Mouse (Mus musculus): Measurements from ENCODE around the gene Htra3. TPM values are rescaled to one million over a fixed set of nuclear protein-coding genes. Genes with fewer than 3 reads are reported as not detected.
A peak's percentile ranks its signal among the peaks of the same experiment; 100 is the strongest.

Htra3 gene
- polyA plus RNA-seq, 1 experiment from 2014 or later = 53.5 TPM

DNA sequence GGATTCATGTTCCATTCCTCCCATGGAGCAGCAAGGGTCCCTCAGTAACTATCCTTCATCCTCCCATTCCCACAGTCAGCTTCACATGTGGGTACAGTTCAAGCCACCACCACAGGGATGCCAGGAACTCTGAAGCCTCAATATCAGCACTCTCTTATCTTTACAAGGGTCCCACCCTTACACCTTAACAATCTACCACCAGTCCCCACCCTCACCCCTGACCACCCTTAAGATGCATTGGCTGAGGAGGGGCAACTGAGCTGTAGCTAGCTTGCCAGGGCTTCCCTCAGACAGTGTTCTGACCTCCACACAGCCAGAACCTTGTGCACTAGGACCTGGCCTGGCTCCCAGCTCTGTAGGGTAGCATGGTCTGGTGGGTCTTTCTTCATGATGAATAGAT is 39.8 kb upstream of the Htra3 start:
- ATAC-seq = no peak
- Histone ChIP-seq H3K9me3 (ENCODE audit: control insufficient read depth, low read length) (no peaks in the 10 kb centered on the region), H3K27ac (ENCODE audit: low read length) (peak overlapping the region; percentile 71), H3K4me1 (ENCODE audit: control insufficient read depth, insufficient read depth, low read length) (peaks cover 49% of the 10 kb centered on the region), H3K36me3 (ENCODE audit: control insufficient read depth, insufficient read depth, low read length) (no peaks in the 10 kb centered on the region), H3K27me3 (replicated peaks; ENCODE audit: control insufficient read depth, insufficient read depth, low read length) (no peaks in the 10 kb centered on the region), H3K4me3 (ENCODE audit: low read length) (no peak overlapping the region), H3K9ac (ENCODE audit: low read depth, low read length) (no peak overlapping the region), H3K4me2 (ENCODE audit: low read depth, low read length) (no peak overlapping the region)

DNA sequence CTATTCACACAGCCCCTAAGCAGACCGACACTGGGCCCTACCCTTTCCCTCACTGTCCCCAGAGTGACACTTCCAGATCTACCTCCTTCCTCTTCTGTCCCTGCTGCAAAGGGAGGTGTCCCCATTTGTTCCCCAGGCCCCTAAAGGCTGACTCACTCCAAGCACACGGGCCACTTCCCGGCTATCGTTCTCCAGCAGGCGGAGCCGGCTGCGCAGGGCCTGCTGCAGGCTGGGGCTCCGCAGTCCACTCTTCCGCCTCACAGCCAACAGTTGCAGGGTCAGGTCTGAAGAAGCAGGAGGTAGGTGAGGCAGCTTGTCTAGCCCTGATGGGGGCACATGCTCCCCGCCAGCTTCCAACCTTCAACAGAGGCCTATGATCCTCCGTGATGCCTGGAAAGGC is 39.2 kb upstream of the Htra3 start:
- Histone ChIP-seq H3K27me3 (replicated peaks; ENCODE audit: control insufficient read depth, insufficient read depth, low read length) (no peaks in the 10 kb centered on the region), H3K27ac (ENCODE audit: low read length) (peak overlapping the region; percentile 71), H3K4me3 (ENCODE audit: low read length) (no peak overlapping the region), H3K4me1 (ENCODE audit: control insufficient read depth, insufficient read depth, low read length) (peaks cover 49% of the 10 kb centered on the region), H3K9ac (ENCODE audit: low read depth, low read length) (peak overlapping the region; percentile 17; the same call in 1 of the 2 replicates), H3K4me2 (ENCODE audit: low read depth, low read length) (no peak overlapping the region), H3K36me3 (ENCODE audit: control insufficient read depth, insufficient read depth, low read length) (no peaks in the 10 kb centered on the region), H3K9me3 (ENCODE audit: control insufficient read depth, low read length) (no peaks in the 10 kb centered on the region)
- 54% methylated on average over 11 of the region's 11 CpGs for WGBS
- peak; percentile 27 for ATAC-seq

DNA sequence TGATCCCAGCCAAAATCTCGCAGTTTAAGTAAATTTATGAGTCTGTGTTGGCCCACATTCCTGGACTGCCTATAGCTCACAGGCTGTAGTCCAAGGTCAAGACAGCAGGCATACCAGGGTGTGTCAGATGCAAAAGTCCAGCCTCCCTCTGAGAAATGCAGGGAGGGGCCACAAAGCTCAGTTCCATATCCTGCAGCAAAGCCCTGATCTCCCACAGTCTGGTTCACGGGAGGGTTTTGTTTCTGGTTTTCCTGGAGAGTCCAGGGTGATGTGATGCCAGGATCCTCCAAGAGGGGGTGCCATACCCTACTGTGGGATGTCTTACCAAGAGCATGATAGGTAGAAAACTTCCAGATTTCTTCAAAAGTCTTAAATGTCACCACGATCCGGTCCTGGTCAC is 38.4 kb upstream of the Htra3 start:
- Histone ChIP-seq H3K4me2 (ENCODE audit: low read depth, low read length) (no peak overlapping the region), H3K27me3 (replicated peaks; ENCODE audit: control insufficient read depth, insufficient read depth, low read length) (no peaks in the 10 kb centered on the region), H3K9ac (ENCODE audit: low read depth, low read length) (peak overlapping the region; percentile 17; the same call in 1 of the 2 replicates), H3K36me3 (ENCODE audit: control insufficient read depth, insufficient read depth, low read length) (no peaks in the 10 kb centered on the region), H3K9me3 (ENCODE audit: control insufficient read depth, low read length) (no peaks in the 10 kb centered on the region), H3K4me3 (ENCODE audit: low read length) (no peak overlapping the region), H3K27ac (ENCODE audit: low read length) (peak overlapping the region; percentile 71), H3K4me1 (ENCODE audit: control insufficient read depth, insufficient read depth, low read length) (peaks cover 52% of the 10 kb centered on the region)
- 30% methylated on average over 4 of the region's 4 CpGs for WGBS
- peak; percentile 87 for ATAC-seq

DNA sequence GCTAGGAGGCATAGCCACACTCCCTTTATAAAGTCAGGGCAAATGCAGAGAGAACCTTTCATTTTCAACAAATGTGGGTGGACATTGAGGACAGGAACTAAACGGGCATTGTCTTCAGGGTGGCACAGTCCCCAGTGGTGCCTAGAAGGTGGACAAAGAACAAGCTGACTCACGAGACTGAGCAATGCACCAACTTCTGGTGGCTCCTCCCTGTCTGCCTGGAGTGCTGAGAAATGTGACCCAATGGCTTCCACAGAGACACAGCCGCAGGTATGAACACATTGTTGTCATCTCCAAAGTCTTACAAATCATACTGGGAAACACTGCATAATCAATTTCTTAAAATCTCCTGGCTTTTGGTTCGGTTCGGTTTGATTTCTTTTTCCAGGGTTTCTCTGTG is 37.9 kb upstream of the Htra3 start:
- peaks cover 48% of the 10 kb centered on the region for H3K4me1 ChIP-seq (ENCODE audit: control insufficient read depth, insufficient read depth, low read length)
- H3K9ac ChIP-seq (ENCODE audit: low read depth, low read length) = no peak overlapping the region
- 77% methylated on average over 5 of the region's 5 CpGs for WGBS
- H3K36me3 ChIP-seq (ENCODE audit: control insufficient read depth, insufficient read depth, low read length) = peaks cover 3% of the 10 kb centered on the region; the same call in 1 of the 2 replicates
- 0 out of 2 replicates have a peak, but pooled peaks have one; percentile 27 for ATAC-seq
- H3K27me3 ChIP-seq (replicated peaks; ENCODE audit: control insufficient read depth, insufficient read depth, low read length) = no peaks in the 10 kb centered on the region
- no peak overlapping the region for H3K4me3 ChIP-seq (ENCODE audit: low read length)
- no peaks in the 10 kb centered on the region for H3K9me3 ChIP-seq (ENCODE audit: control insufficient read depth, low read length)
- H3K27ac ChIP-seq (ENCODE audit: low read length) = peak overlapping the region; percentile 49
- H3K4me2 ChIP-seq (ENCODE audit: low read depth, low read length) = no peak overlapping the region

DNA sequence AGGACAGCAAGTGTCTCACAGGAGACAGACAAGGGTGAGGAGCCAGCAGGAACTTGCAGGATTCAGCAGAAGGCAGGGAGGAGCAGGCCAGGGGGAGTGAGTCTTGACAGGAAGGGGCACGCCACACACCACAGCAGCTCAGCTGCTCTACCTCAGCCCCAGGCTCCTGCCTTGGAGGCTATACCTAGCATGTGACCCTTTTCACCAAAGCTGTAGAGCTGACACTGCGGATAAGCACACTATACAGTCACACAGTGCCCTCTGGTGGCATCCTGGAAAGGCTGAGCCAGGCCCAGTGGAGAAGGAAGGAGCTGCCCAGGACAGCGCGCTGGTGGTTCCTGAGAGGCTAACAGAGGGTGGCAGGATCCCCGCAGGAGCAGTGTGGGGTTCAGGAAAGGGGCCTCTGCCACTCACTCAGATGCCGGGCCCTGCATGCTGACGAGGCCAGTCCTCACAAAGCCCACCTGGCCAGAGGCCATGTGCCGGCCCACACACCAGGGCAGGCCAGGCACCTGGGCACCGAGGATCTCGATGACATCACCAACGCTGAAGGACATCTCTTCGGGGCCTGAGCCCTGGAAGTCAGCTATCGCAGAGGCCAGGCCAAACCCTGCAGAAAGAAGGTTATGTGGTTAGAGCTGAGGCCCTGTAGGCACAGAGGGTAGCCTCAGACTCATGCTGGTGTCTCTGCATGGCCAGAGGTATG is 34.2 kb upstream of the Htra3 start:
- Histone ChIP-seq H3K4me3 (ENCODE audit: low read length) (no peak overlapping the region), H3K4me2 (ENCODE audit: low read depth, low read length) (no peak overlapping the region), H3K9me3 (ENCODE audit: control insufficient read depth, low read length) (no peaks in the 10 kb centered on the region), H3K9ac (ENCODE audit: low read depth, low read length) (no peak overlapping the region; the same call in 1 of the 2 replicates), H3K4me1 (ENCODE audit: control insufficient read depth, insufficient read depth, low read length) (peaks cover 24% of the 10 kb centered on the region), H3K27ac (ENCODE audit: low read length) (no peak overlapping the region), H3K27me3 (replicated peaks; ENCODE audit: control insufficient read depth, insufficient read depth, low read length) (no peaks in the 10 kb centered on the region), H3K36me3 (ENCODE audit: control insufficient read depth, insufficient read depth, low read length) (peaks cover 3% of the 10 kb centered on the region; the same call in 1 of the 2 replicates)
- peak; percentile 61 for ATAC-seq
- 51% methylated on average over 13 of the region's 13 CpGs for WGBS

DNA sequence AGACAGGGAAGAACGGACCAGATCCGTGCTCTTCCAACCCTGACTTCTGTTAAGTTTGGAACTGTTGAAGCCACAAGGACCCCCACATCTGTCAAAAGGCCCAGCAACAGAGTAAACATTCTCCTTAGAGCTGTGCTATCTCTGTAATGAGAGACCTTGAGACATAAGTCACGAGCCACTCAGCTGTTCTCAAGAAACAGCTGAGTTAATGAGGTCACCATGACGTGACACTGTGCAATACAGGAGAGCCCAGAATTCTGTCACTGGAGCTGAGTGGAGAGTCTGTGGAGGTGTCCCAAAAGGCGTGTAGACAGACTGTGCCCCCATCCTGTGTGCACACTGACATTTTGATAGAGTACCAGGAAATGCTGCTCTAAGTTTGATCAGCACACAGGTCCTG is 32.9 kb upstream of the Htra3 start:
- Histone ChIP-seq H3K4me3 (ENCODE audit: low read length) (no peak overlapping the region), H3K27me3 (replicated peaks; ENCODE audit: control insufficient read depth, insufficient read depth, low read length) (no peaks in the 10 kb centered on the region), H3K4me2 (ENCODE audit: low read depth, low read length) (no peak overlapping the region), H3K9me3 (ENCODE audit: control insufficient read depth, low read length) (no peaks in the 10 kb centered on the region), H3K9ac (ENCODE audit: low read depth, low read length) (no peak overlapping the region), H3K27ac (ENCODE audit: low read length) (no peak overlapping the region), H3K36me3 (ENCODE audit: control insufficient read depth, insufficient read depth, low read length) (peaks cover 3% of the 10 kb centered on the region; the same call in 1 of the 2 replicates), H3K4me1 (ENCODE audit: control insufficient read depth, insufficient read depth, low read length) (peaks cover 11% of the 10 kb centered on the region)
- 70% methylated on average over 5 of the region's 5 CpGs for WGBS
- no peak for ATAC-seq

DNA sequence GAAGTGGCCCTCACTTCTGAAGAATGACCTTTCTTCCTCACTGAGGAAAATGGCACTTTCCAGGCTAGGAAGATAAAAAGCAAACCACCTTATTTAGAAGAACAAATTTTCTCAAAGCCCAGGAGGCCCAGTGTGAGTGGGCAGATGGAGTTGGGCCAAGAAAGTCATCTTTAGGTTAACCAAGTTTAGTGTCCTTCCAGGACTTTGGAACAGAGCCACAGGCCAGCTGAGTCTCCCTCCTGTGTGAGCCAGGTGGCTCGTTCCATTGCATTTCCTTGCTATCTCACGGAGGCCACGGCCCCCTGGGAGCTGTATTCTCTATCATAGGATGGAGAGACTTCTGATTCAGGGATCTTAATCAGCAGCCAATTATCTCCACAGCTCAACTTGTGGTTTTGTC is 31.3 kb upstream of the Htra3 start:
- Histone ChIP-seq H3K9me3 (ENCODE audit: control insufficient read depth, low read length) (no peaks in the 10 kb centered on the region), H3K9ac (ENCODE audit: low read depth, low read length) (no peak overlapping the region), H3K4me2 (ENCODE audit: low read depth, low read length) (no peak overlapping the region), H3K4me1 (ENCODE audit: control insufficient read depth, insufficient read depth, low read length) (peaks cover 6% of the 10 kb centered on the region), H3K36me3 (ENCODE audit: control insufficient read depth, insufficient read depth, low read length) (peaks cover 3% of the 10 kb centered on the region; the same call in 1 of the 2 replicates), H3K27me3 (replicated peaks; ENCODE audit: control insufficient read depth, insufficient read depth, low read length) (no peaks in the 10 kb centered on the region), H3K27ac (ENCODE audit: low read length) (no peak overlapping the region), H3K4me3 (ENCODE audit: low read length) (no peak overlapping the region)
- no peak for ATAC-seq
- WGBS = 51% methylated on average over 3 of the region's 3 CpGs

DNA sequence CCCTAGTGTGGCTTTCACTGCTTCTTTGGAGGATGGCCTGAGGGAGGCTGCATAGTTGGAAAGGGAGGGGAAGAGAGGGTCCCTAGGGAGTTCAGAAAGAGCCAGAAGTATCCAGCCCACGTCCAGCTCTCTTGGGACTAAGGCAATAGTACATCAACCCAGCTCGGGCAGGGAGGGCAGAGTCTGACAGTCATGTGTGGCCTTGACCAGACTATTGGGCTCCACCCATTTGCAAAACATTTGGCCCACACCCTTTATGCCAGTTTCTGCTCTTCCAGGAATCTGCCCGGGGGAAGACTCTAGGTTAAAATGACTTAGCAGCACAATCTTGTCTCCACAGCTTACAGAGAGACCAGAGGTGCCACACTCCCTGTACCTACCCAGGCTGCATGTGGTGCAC is 30.9 kb upstream of the Htra3 start:
- no peak overlapping the region for H3K4me3 ChIP-seq (ENCODE audit: low read length)
- H3K27ac ChIP-seq (ENCODE audit: low read length) = no peak overlapping the region; the same call in 1 of the 2 replicates
- H3K9ac ChIP-seq (ENCODE audit: low read depth, low read length) = no peak overlapping the region
- no peak overlapping the region for H3K4me2 ChIP-seq (ENCODE audit: low read depth, low read length)
- H3K27me3 ChIP-seq (replicated peaks; ENCODE audit: control insufficient read depth, insufficient read depth, low read length) = no peaks in the 10 kb centered on the region
- H3K36me3 ChIP-seq (ENCODE audit: control insufficient read depth, insufficient read depth, low read length) = peaks cover 3% of the 10 kb centered on the region; the same call in 1 of the 2 replicates
- 0 out of 2 replicates have a peak, but pooled peaks have one; percentile 13 for ATAC-seq
- H3K4me1 ChIP-seq (ENCODE audit: control insufficient read depth, insufficient read depth, low read length) = peaks cover 6% of the 10 kb centered on the region
- H3K9me3 ChIP-seq (ENCODE audit: control insufficient read depth, low read length) = no peaks in the 10 kb centered on the region
- 50% methylated on average over 3 of the region's 3 CpGs for WGBS

DNA sequence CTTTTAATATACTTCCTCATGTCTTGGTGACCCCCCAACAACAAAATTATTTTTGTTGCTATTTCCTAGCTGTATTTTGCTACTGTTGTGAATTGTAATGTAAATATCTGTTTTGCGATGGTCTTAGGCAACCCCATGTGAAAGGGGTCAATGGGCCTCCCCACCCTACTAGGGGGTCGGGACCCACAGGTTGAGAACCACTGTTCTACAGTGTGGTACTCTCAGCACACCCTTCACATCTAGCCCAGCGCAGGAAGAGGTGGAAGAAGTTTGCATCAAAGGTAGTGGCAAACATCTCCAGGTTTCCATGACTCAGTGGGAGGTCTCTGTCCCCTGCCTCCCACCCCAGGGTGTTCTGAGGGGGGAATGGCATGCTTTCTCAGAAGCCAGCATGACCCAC is 25.8 kb upstream of the Htra3 start:
- Histone ChIP-seq H3K36me3 (ENCODE audit: control insufficient read depth, insufficient read depth, low read length) (no peaks in the 10 kb centered on the region), H3K27me3 (replicated peaks; ENCODE audit: control insufficient read depth, insufficient read depth, low read length) (no peaks in the 10 kb centered on the region), H3K9me3 (ENCODE audit: control insufficient read depth, low read length) (no peaks in the 10 kb centered on the region), H3K9ac (ENCODE audit: low read depth, low read length) (no peak overlapping the region; the same call in 1 of the 2 replicates), H3K27ac (ENCODE audit: low read length) (no peak overlapping the region), H3K4me3 (ENCODE audit: low read length) (no peak overlapping the region), H3K4me1 (ENCODE audit: control insufficient read depth, insufficient read depth, low read length) (no peaks in the 10 kb centered on the region), H3K4me2 (ENCODE audit: low read depth, low read length) (no peak overlapping the region)
- 91% methylated on average over 3 of the region's 3 CpGs for WGBS
- no peak for ATAC-seq

Data from intestine, embryonic 16.5 days (tissue).